Mouse (Mus musculus) C2C12 (cell line): ENCODE results near the gene 1700011L22Rik. TPM values are rescaled to one million over a fixed set of nuclear protein-coding genes. Genes with fewer than 3 reads are reported as not detected.

Experiments used
- H3K27me3 ChIP-seq: one replicate; pipeline ENCODE4 v1.6.1; 2011; ENCODE audit not compliant: control insufficient read depth, insufficient read depth, insufficient read length
- H3K36me3 ChIP-seq: one replicate; pipeline ENCODE4 v1.6.1; 2011; ENCODE audit not compliant: control insufficient read depth, insufficient read depth
- H3K4me3 ChIP-seq: one replicate; pipeline ENCODE4 v1.5.1; 2011; ENCODE audit warnings: mild to moderate bottlenecking, control low read depth; ENCODE audit not compliant: poor library complexity, insufficient read depth, severe bottlenecking
- H3K79me2 ChIP-seq: one replicate; pipeline ENCODE4 v1.6.1; 2011; ENCODE audit not compliant: control insufficient read depth, insufficient read depth
- H3K79me3 ChIP-seq: one replicate; pipeline ENCODE4 v1.6.1; 2011; ENCODE audit warnings: low read depth, control low read depth
- H3ac ChIP-seq: one replicate; pipeline ENCODE3; 2011; ENCODE audit warnings: low read depth; ENCODE audit not compliant: control insufficient read depth, insufficient read length
- CEBPB ChIP-seq: IDR thresholded peaks from one replicate; pipeline ENCODE4 v1.6.1; 2011; ENCODE audit warnings: low read depth, mild to moderate bottlenecking, control low read depth, moderate library complexity
- CTCF ChIP-seq: IDR thresholded peaks from one replicate; pipeline ENCODE4 v1.5.1; 2011; ENCODE audit not compliant: control insufficient read depth, insufficient read depth, insufficient read length
- FOSL1 ChIP-seq: IDR thresholded peaks from one replicate; pipeline ENCODE4 v1.8.0; 2011; ENCODE audit warnings: mild to moderate bottlenecking, low read length; ENCODE audit not compliant: poor library complexity, insufficient read depth, severe bottlenecking
- MAX ChIP-seq: IDR thresholded peaks from one replicate; pipeline ENCODE4 v1.6.1; 2011; ENCODE audit warnings: mild to moderate bottlenecking, control low read depth
- MYOD1 ChIP-seq: IDR thresholded peaks from one replicate; pipeline ENCODE4 v1.6.1; 2011; ENCODE audit warnings: low read depth; ENCODE audit not compliant: control insufficient read depth, insufficient read length
- MYOG ChIP-seq: IDR thresholded peaks from one replicate; pipeline ENCODE4 v1.6.1; 2011; ENCODE audit not compliant: control insufficient read depth, insufficient read length; ENCODE audit errors: extremely low read depth
- USF1 ChIP-seq: IDR thresholded peaks from one replicate; pipeline ENCODE4 v1.6.1; 2011; ENCODE audit warnings: low read depth, mild to moderate bottlenecking, control low read depth, moderate library complexity
- polyA plus RNA-seq: library from polyadenylated mRNA; unstranded; fragments of >200 nt; fragmentation: generic; extraction: Trizol; gene quantifications from one replicate; pipeline ENCODE4 v1.2.1, GENCODE M21; 2012; ENCODE audit warnings: missing spikeins

The 1700011L22Rik gene
- polyA plus RNA-seq, 1 experiment, result not detected

- Histone ChIP-seq H3K36me3 (peaks cover 28% of the 10 kb centered on the region), H3K4me3 (no peak overlapping the region), H3K27me3 (no peaks in the 10 kb centered on the region), H3K79me2 (no peaks in the 10 kb centered on the region), H3ac (no peak overlapping the region), H3K79me3 (no peaks in the 10 kb centered on the region)
- TF ChIP-seq MAX (no peak), MYOG (no peak), CTCF (no peak), FOSL1 (no peak), USF1 (no peak), CEBPB (no peak), MYOD1 (no peak)
These were observed 29.0 kb upstream of the 1700011L22Rik start for GRCm38 (mm10) chr8:79277264-79277870.

GRCm38 (mm10) chr8:79274940-79275339 is 26.6 kb upstream of the 1700011L22Rik start:
- no peak overlapping the region for H3ac ChIP-seq
- no peak overlapping the region for H3K4me3 ChIP-seq
- no peaks in the 10 kb centered on the region for H3K27me3 ChIP-seq
- TF ChIP-seq FOSL1, result no peak
- no peak for TF ChIP-seq MYOG
- TF ChIP-seq USF1, result no peak
- no peak for TF ChIP-seq MAX
- no peak for TF ChIP-seq CTCF
- no peak for TF ChIP-seq MYOD1
- no peak for TF ChIP-seq CEBPB
- no peaks in the 10 kb centered on the region for H3K79me2 ChIP-seq
- peaks cover 30% of the 10 kb centered on the region for H3K36me3 ChIP-seq
- H3K79me3 ChIP-seq, result no peaks in the 10 kb centered on the region

- Histone ChIP-seq H3K27me3 (no peaks in the 10 kb centered on the region), H3ac (no peak overlapping the region), H3K36me3 (peaks cover 37% of the 10 kb centered on the region), H3K4me3 (no peak overlapping the region), H3K79me3 (no peaks in the 10 kb centered on the region), H3K79me2 (no peaks in the 10 kb centered on the region)
- TF ChIP-seq MYOD1 (no peak), USF1 (no peak), FOSL1 (no peak), MYOG (no peak), MAX (no peak), CEBPB (no peak), CTCF (no peak)
These were observed 25.4 kb upstream of the 1700011L22Rik start for GRCm38 (mm10) chr8:79273776-79274175.

- no peak overlapping the region for H3ac ChIP-seq
- no peaks in the 10 kb centered on the region for H3K79me2 ChIP-seq
- peaks cover 36% of the 10 kb centered on the region for H3K36me3 ChIP-seq
- H3K79me3 ChIP-seq, result no peaks in the 10 kb centered on the region
- TF ChIP-seq CTCF (no peak), CEBPB (no peak), MYOG (no peak), MYOD1 (no peak), MAX (no peak), FOSL1 (no peak), USF1 (no peak)
- no peak overlapping the region for H3K4me3 ChIP-seq
- H3K27me3 ChIP-seq, result no peaks in the 10 kb centered on the region
These were observed 24.3 kb upstream of the 1700011L22Rik start for GRCm38 (mm10) chr8:79272676-79273075.

GRCm38 (mm10) chr8:79268921-79269320 is 20.6 kb upstream of the 1700011L22Rik start:
- no peaks in the 10 kb centered on the region for H3K79me2 ChIP-seq

GRCm38 (mm10) chr8:79261920-79262319 is 13.6 kb upstream of the 1700011L22Rik start:
- H3K36me3 ChIP-seq, result no peaks in the 10 kb centered on the region
- H3K79me2 ChIP-seq, result no peaks in the 10 kb centered on the region
- no peak for TF ChIP-seq CTCF
- H3K79me3 ChIP-seq, result no peaks in the 10 kb centered on the region
- H3ac ChIP-seq, result no peak overlapping the region
- H3K27me3 ChIP-seq, result no peaks in the 10 kb centered on the region
- H3K4me3 ChIP-seq, result no peak overlapping the region

More at GRCm38 (mm10) chr8:79268921-79269320, 20.6 kb upstream of the 1700011L22Rik start:
- peaks cover 22% of the 10 kb centered on the region for H3K36me3 ChIP-seq
- H3K4me3 ChIP-seq, result no peak overlapping the region
- no peaks in the 10 kb centered on the region for H3K27me3 ChIP-seq
- TF ChIP-seq CTCF (no peak), MAX (no peak), FOSL1 (no peak), MYOG (no peak), MYOD1 (no peak)
- H3ac ChIP-seq, result no peak overlapping the region
- no peaks in the 10 kb centered on the region for H3K79me3 ChIP-seq
